In the genomic region with DNA sequence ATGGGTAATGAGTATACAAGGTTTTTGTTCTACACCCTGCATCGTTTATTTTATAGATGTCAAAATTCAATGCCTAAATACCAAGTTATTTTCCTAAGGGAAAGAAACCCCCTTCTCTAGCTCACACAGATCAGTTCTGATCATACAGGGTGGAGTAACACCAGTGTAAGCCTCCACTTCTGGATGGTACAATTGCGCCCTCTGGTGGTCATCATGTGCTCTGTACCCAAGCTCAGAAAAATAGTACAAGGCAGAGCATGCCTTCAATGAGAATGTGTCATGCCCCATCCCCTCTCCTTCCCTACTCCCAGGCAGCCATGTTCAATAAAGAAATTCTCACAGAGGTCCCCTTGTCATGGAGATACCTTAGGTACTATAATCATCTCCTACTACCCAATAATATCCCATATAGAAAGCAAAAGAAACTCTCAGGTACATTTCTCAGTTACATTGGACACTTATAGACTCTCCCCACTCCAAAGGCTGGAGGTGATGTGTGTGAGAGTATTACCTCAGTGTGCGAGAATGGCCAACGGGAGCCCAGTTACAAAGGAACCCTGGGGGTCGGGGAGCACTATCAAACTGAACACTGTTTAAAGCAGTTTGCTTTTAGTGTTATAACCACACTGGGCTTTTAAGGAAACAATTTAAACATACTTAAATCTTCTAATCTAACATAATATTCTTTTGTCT, we compare ENCODE assay signal across 8 mouse cellular contexts. TPM values are rescaled to one million over a fixed set of nuclear protein-coding genes. Genes with fewer than 3 reads are reported as not detected.
DNase-seq lines count a peak whose midpoint lies in the region; ATAC-seq lines count a peak whose summit lies in the region.

No protein-coding gene starts in this region.

- H3K27me3 ChIP-seq in forebrain, embryonic 11.5 days (ENCODE audit: control insufficient read depth, insufficient read depth, low read length), result no peaks in the 10 kb centered on the region
- H3K27me3 ChIP-seq in liver, embryonic 12.5 days (replicated peaks), result no peaks in the 10 kb centered on the region
- no peaks in the 10 kb centered on the region for H3K27me3 ChIP-seq in neural tube, embryonic 11.5 days (ENCODE audit: control insufficient read depth, insufficient read depth, low read length)

- no peak overlapping the region; the same call in 1 of the 2 replicates for H3K9ac ChIP-seq in forebrain, embryonic 11.5 days (ENCODE audit: low read length)
- no peak overlapping the region for H3K9ac ChIP-seq in liver, embryonic 12.5 days
- no peak overlapping the region for H3K9ac ChIP-seq in neural tube, embryonic 11.5 days (ENCODE audit: low read length)

- intact Hi-C loops in heart, postnatal 10 days (cut with DNase I), result loop anchor here (1.0 to 5.0 kb wide), 3 partner anchors 141 to 376 kb away; a partner anchor contains a TSS

- H3K4me3 ChIP-seq in forebrain, embryonic 11.5 days (ENCODE audit: low read depth, low read length), result no peak overlapping the region
- H3K4me3 ChIP-seq in liver, embryonic 12.5 days, result no peak overlapping the region
- H3K4me3 ChIP-seq in neural tube, embryonic 11.5 days (ENCODE audit: low read depth, low read length), result no peak overlapping the region

- no peak overlapping the region for H3K4me2 ChIP-seq in forebrain, embryonic 11.5 days (ENCODE audit: low read depth, low read length, severe bottlenecking)
- H3K4me2 ChIP-seq in liver, embryonic 12.5 days, result no peak overlapping the region
- no peak overlapping the region for H3K4me2 ChIP-seq in neural tube, embryonic 11.5 days (ENCODE audit: low read depth)

- 31% methylated on average over 5 of the region's 5 CpGs for WGBS in forebrain, embryonic 11.5 days
- 24% methylated on average over 5 of the region's 5 CpGs for WGBS in liver, embryonic 12.5 days (ENCODE audit: insufficient replicate concordance)
- 34% methylated on average over 5 of the region's 5 CpGs for WGBS in neural tube, embryonic 11.5 days

- no peaks in the 10 kb centered on the region for H3K4me1 ChIP-seq in forebrain, embryonic 11.5 days (replicated peaks; ENCODE audit: control insufficient read depth, insufficient read depth, low read length)
- H3K4me1 ChIP-seq in liver, embryonic 12.5 days, result peaks cover 8% of the 10 kb centered on the region; the same call in 1 of the 2 replicates
- H3K4me1 ChIP-seq in neural tube, embryonic 11.5 days (ENCODE audit: control insufficient read depth, insufficient read depth, low read length), result no peaks in the 10 kb centered on the region

- peak; percentile 67 for DNase-seq in MEL-GATA-1-ER (ENCODE audit: extremely low read depth, low read depth)
- peak; percentile 83 for DNase-seq in c-Kit-positive CD71-positive TER-119-negative erythroid progenitor cells, embryonic 14.5 days (ENCODE audit: low read depth)
- DNase-seq in forebrain, embryonic 11.5 days (ENCODE audit: low spot score), result peak; percentile 85
- peak; percentile 76 to 86 for DNase-seq in heart, postnatal 10 days
- DNase-seq in kidney, postnatal 36 days, result peak; percentile 61 to 85
- peak; percentile 83 for DNase-seq in neural tube, embryonic 11.5 days (ENCODE audit: low spot score)
- DNase-seq in thymus, postnatal 14 days, result peak; percentile 73

- no peaks in the 10 kb centered on the region for H3K36me3 ChIP-seq in forebrain, embryonic 11.5 days (ENCODE audit: control insufficient read depth, insufficient read depth, low read length)
- H3K36me3 ChIP-seq in liver, embryonic 12.5 days, result no peaks in the 10 kb centered on the region
- no peaks in the 10 kb centered on the region for H3K36me3 ChIP-seq in neural tube, embryonic 11.5 days (ENCODE audit: control insufficient read depth, insufficient read depth, low read length)

- ATAC-seq in forebrain, embryonic 11.5 days (replicated peaks; ENCODE audit: low FRiP score), result peak; percentile 82
- peak; percentile 77 for ATAC-seq in liver, embryonic 12.5 days
- ATAC-seq in neural tube, embryonic 11.5 days (ENCODE audit: insufficient read depth, low FRiP score, low TSS enrichment), result peak; percentile 84

- H3K27ac ChIP-seq in forebrain, embryonic 11.5 days (ENCODE audit: low read depth, low read length), result no peak overlapping the region
- no peak overlapping the region for H3K27ac ChIP-seq in liver, embryonic 12.5 days
- no peak overlapping the region for H3K27ac ChIP-seq in neural tube, embryonic 11.5 days (ENCODE audit: low read depth, low read length)

- no peaks in the 10 kb centered on the region for H3K9me3 ChIP-seq in forebrain, embryonic 11.5 days (ENCODE audit: control insufficient read depth, low read length)
- H3K9me3 ChIP-seq in liver, embryonic 12.5 days (replicated peaks), result no peaks in the 10 kb centered on the region
- no peaks in the 10 kb centered on the region for H3K9me3 ChIP-seq in neural tube, embryonic 11.5 days (ENCODE audit: control insufficient read depth, low read length)

RNA-seq across cellular contexts. Expression of a gene that starts 47.2 kb away (rescaled TPM):
- polyA plus RNA-seq in forebrain, embryonic 11.5 days (2014; fragmentation: Nextera tagmentation; extraction: Ambion mirVana), result 507 and 560 TPM in 2 replicates
- total RNA-seq in heart, postnatal 10 days (2021), result 10 to 100 TPM; 62.5 to 73.8 TPM
- polyA plus RNA-seq in liver, embryonic 12.5 days (2016; fragmentation: Nextera tagmentation; extraction: Ambion mirVana), result 199 and 208 TPM in 2 replicates
- 503 and 520 TPM in 2 replicates for polyA plus RNA-seq in neural tube, embryonic 11.5 days (2014; fragmentation: Nextera tagmentation; extraction: Ambion mirVana)
